Mouse (Mus musculus): ENCODE measurements at regions not wholly inside any gene's neighbourhood (a gene's known extent, or its start where the extent isn't known, plus 50 kb on each side); places are given as distances from the start of the nearest gene placed in this dataset.
"Not testable (repeated sequence)": the region's sequence is repeated elsewhere in the genome, so short reads cannot be mapped to it uniquely, and the experiment has no call there.

DNA sequence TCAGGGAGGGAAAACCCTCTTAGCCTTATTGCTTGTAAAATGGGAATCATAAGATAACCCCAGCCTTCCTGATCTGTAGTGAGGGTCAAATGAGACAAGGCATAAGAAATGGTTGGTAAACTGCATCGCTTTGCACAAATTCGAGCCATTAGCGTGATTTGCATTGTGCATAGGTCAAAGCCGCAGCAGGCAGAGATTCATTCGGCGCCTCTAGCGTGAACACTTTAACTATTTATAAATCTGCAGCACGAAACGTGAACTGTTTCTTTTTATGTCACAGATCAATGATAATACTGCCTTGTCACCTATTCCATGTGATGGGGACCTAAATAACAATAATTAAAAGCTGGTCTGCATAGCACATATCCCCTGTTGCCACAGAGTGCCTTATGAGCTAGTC is 354.9 kb downstream of the Lrig3 start:
- Histone ChIP-seq H3K9ac (ENCODE audit: low read depth, low read length) (no peak overlapping the region), H3K27me3 (ENCODE audit: control insufficient read depth, insufficient read depth, low read length) (no peaks in the 10 kb centered on the region), H3K79me2 (replicated peaks; ENCODE audit: control insufficient read depth, insufficient read depth, low read length) (no peaks in the 10 kb centered on the region), H3K4me1 (ENCODE audit: control insufficient read depth, insufficient read depth, low read length) (no peaks in the 10 kb centered on the region), H3K27ac (no peak overlapping the region), H3K4me3 (no peak overlapping the region), H3K36me3 (ENCODE audit: control insufficient read depth, insufficient read depth, low read length) (no peaks in the 10 kb centered on the region)
- intact Hi-C loops (cut with DNase I), result no loop called here
- WGBS, result 87% methylated on average over 9 of the region's 9 CpGs
- TF ChIP-seq EP300 (IDR thresholded peaks at IDR 0.05; ENCODE audit: insufficient read depth, low read depth, low read length), result no peak
- no peak for TF ChIP-seq CTCF (IDR thresholded peaks at IDR 0.05)
- TF ChIP-seq POLR2A (IDR thresholded peaks at IDR 0.05; ENCODE audit: insufficient read depth, low read depth, low read length), result no peak
- DNase-seq, result no peak

DNA sequence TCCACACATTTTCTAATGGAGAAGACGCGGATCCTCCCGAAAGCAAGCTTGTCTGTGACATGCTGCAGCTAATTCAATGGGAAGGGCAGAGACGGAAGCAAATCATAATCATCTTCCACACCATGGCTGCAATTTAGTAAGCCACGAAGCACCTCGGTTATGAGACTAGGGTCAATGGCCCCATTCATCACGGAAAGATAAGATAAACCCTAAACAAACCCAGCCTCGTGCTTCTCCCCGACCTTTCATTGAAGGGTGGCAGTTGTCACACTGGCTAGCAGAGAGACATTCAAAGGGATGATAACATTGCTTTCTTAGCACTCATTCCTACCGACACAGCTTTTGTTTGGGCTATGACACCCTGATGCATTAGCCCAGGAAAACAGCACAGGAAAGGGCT is 353.8 kb downstream of the Lrig3 start:
- H3K4me1 ChIP-seq (ENCODE audit: control insufficient read depth, insufficient read depth, low read length), result no peaks in the 10 kb centered on the region
- H3K9ac ChIP-seq (ENCODE audit: low read depth, low read length), result no peak overlapping the region
- H3K4me3 ChIP-seq, result no peak overlapping the region
- no peaks in the 10 kb centered on the region for H3K27me3 ChIP-seq (ENCODE audit: control insufficient read depth, insufficient read depth, low read length)
- intact Hi-C loops (cut with DNase I), result no loop called here
- TF ChIP-seq EP300 (IDR thresholded peaks at IDR 0.05; ENCODE audit: insufficient read depth, low read depth, low read length), result no peak
- no peak for TF ChIP-seq CTCF (IDR thresholded peaks at IDR 0.05)
- TF ChIP-seq POLR2A (IDR thresholded peaks at IDR 0.05; ENCODE audit: insufficient read depth, low read depth, low read length), result no peak
- no peak overlapping the region for H3K27ac ChIP-seq
- WGBS, result 44% methylated on average over 10 of the region's 10 CpGs
- H3K79me2 ChIP-seq (replicated peaks; ENCODE audit: control insufficient read depth, insufficient read depth, low read length), result no peaks in the 10 kb centered on the region
- DNase-seq, result no peak
- H3K36me3 ChIP-seq (ENCODE audit: control insufficient read depth, insufficient read depth, low read length), result no peaks in the 10 kb centered on the region

DNA sequence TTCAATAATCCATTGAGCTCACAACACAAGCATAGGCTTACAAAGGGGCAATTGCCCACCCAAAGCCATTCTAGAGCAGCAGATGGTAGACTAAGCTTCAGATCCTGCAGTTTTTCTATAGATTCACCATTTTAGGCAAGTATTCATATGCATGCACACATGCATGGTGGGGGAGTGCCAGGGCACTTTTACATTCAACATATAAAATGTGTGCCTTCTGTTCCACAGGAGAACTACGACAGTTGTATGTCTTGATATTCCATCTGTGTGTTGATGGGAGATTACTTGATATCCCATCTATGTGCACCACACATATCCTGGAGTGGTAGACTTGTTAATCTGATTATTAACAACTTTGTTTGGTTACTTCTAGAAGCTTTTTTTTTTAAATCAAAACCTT is 334.0 kb downstream of the Lrig3 start:
- 82% methylated on average over 1 of the region's 1 CpGs for WGBS

DNA sequence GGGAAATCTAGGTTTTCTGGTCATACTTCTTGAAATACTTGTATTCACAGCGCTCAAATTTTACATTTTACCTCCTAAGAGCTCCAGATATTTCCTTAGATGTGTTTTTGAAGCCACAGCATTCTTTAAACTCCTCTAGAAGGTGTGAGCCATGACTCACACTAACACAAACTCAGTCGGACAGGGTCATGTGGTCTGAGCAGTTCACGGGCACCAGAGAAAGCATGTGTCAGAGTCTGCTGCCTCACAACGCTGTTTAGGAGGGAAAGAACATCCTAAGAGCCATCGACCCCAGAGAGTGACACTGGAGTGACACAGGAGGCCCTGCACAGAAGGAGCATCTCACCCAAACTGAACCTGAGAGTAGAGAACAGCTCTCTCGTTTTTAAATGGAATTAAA is 332.2 kb downstream of the Lrig3 start:
- 57% methylated on average over 6 of the region's 6 CpGs for WGBS
- no peaks in the 10 kb centered on the region for H3K36me3 ChIP-seq (ENCODE audit: control insufficient read depth, insufficient read depth, low read length)
- H3K4me1 ChIP-seq (ENCODE audit: control insufficient read depth, insufficient read depth, low read length), result no peaks in the 10 kb centered on the region
- TF ChIP-seq CTCF (IDR thresholded peaks at IDR 0.05), result no peak
- TF ChIP-seq POLR2A (IDR thresholded peaks at IDR 0.05; ENCODE audit: insufficient read depth, low read depth, low read length), result no peak
- no peak for TF ChIP-seq EP300 (IDR thresholded peaks at IDR 0.05; ENCODE audit: insufficient read depth, low read depth, low read length)
- H3K79me2 ChIP-seq (replicated peaks; ENCODE audit: control insufficient read depth, insufficient read depth, low read length), result no peaks in the 10 kb centered on the region
- H3K27me3 ChIP-seq (ENCODE audit: control insufficient read depth, insufficient read depth, low read length), result no peaks in the 10 kb centered on the region
- H3K4me3 ChIP-seq, result no peak overlapping the region
- intact Hi-C loops (cut with DNase I), result no loop called here
- no peak overlapping the region for H3K27ac ChIP-seq
- DNase-seq, result no peak
- no peak overlapping the region for H3K9ac ChIP-seq (ENCODE audit: low read depth, low read length)

More for the DNA sequence above, 334.0 kb downstream of the Lrig3 start:
- H3K4me1 ChIP-seq (ENCODE audit: control insufficient read depth, insufficient read depth, low read length), result no peaks in the 10 kb centered on the region
- H3K4me3 ChIP-seq, result no peak overlapping the region
- H3K9ac ChIP-seq (ENCODE audit: low read depth, low read length), result no peak overlapping the region
- H3K27ac ChIP-seq, result no peak overlapping the region
- no peak for DNase-seq
- TF ChIP-seq POLR2A (IDR thresholded peaks at IDR 0.05; ENCODE audit: insufficient read depth, low read depth, low read length) (no peak), CTCF (IDR thresholded peaks at IDR 0.05) (no peak), EP300 (IDR thresholded peaks at IDR 0.05; ENCODE audit: insufficient read depth, low read depth, low read length) (no peak)
- H3K27me3 ChIP-seq (ENCODE audit: control insufficient read depth, insufficient read depth, low read length), result no peaks in the 10 kb centered on the region
- H3K36me3 ChIP-seq (ENCODE audit: control insufficient read depth, insufficient read depth, low read length), result no peaks in the 10 kb centered on the region
- no peaks in the 10 kb centered on the region for H3K79me2 ChIP-seq (replicated peaks; ENCODE audit: control insufficient read depth, insufficient read depth, low read length)
- intact Hi-C loops (cut with DNase I), result no loop called here

- Histone ChIP-seq H3K36me3 (ENCODE audit: control insufficient read depth, insufficient read depth, low read length) (no peaks in the 10 kb centered on the region), H3K27ac (no peak overlapping the region), H3K27me3 (ENCODE audit: control insufficient read depth, insufficient read depth, low read length) (no peaks in the 10 kb centered on the region), H3K79me2 (replicated peaks; ENCODE audit: control insufficient read depth, insufficient read depth, low read length) (no peaks in the 10 kb centered on the region), H3K4me1 (ENCODE audit: control insufficient read depth, insufficient read depth, low read length) (no peaks in the 10 kb centered on the region), H3K9ac (ENCODE audit: low read depth, low read length) (no peak overlapping the region), H3K4me3 (no peak overlapping the region)
- intact Hi-C loops (cut with DNase I), result no loop called here
- no peak for DNase-seq
- 70% methylated on average over 7 of the region's 7 CpGs for WGBS
- TF ChIP-seq EP300 (IDR thresholded peaks at IDR 0.05; ENCODE audit: insufficient read depth, low read depth, low read length), result no peak
- TF ChIP-seq POLR2A (IDR thresholded peaks at IDR 0.05; ENCODE audit: insufficient read depth, low read depth, low read length), result no peak
- TF ChIP-seq CTCF (IDR thresholded peaks at IDR 0.05), result no peak
Measured at GRCm38 (mm10) chr10:126295853-126296252, 329.9 kb downstream of the Lrig3 start.

DNA sequence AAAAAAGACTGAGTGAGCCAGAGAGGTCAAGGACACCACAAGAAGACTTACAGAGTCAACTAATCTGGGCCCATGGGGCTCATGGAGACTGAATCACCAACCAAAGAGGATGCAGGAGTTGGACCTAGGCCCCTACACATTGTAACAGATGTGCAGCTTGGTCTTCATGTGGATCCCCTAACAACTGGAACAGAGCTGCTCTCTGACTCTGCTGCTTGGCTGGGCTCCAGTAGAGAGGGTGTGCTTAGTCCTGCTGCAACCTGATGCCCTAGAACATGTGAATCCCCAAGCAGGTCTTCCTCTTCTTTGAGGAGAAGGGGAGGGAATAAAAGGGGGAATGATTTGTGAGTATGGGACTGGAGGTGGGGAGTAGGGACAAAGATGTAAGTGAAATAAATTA is 325.8 kb downstream of the Lrig3 start:
- Histone ChIP-seq H3K4me3 (no peak overlapping the region), H3K9ac (ENCODE audit: low read depth, low read length) (no peak overlapping the region), H3K4me1 (ENCODE audit: control insufficient read depth, insufficient read depth, low read length) (no peaks in the 10 kb centered on the region), H3K36me3 (ENCODE audit: control insufficient read depth, insufficient read depth, low read length) (no peaks in the 10 kb centered on the region), H3K79me2 (replicated peaks; ENCODE audit: control insufficient read depth, insufficient read depth, low read length) (no peaks in the 10 kb centered on the region), H3K27me3 (ENCODE audit: control insufficient read depth, insufficient read depth, low read length) (no peaks in the 10 kb centered on the region), H3K27ac (no peak overlapping the region)
- no peak for TF ChIP-seq POLR2A (IDR thresholded peaks at IDR 0.05; ENCODE audit: insufficient read depth, low read depth, low read length)
- no peak for TF ChIP-seq CTCF (IDR thresholded peaks at IDR 0.05)
- TF ChIP-seq EP300 (IDR thresholded peaks at IDR 0.05; ENCODE audit: insufficient read depth, low read depth, low read length), result no peak
- no peak for DNase-seq
- intact Hi-C loops (cut with DNase I), result no loop called here

GRCm38 (mm10) chr10:126285096-126285495 is 319.1 kb downstream of the Lrig3 start:
- H3K4me3 ChIP-seq; intact Hi-C loops (cut with DNase I); H3K4me1 ChIP-seq (ENCODE audit: control insufficient read depth, insufficient read depth, low read length); DNase-seq; H3K79me2 ChIP-seq (replicated peaks; ENCODE audit: control insufficient read depth, insufficient read depth, low read length); H3K27ac ChIP-seq; H3K9ac ChIP-seq (ENCODE audit: low read depth, low read length); H3K36me3 ChIP-seq (ENCODE audit: control insufficient read depth, insufficient read depth, low read length); H3K27me3 ChIP-seq (ENCODE audit: control insufficient read depth, insufficient read depth, low read length): not testable (repeated sequence)
- WGBS, result 88% methylated on average over 8 of the region's 13 CpGs

Data from heart, adult 2 months (tissue).